Mouse (Mus musculus) erythroblast, embryonic 14.5 days (primary cell): ENCODE data around the gene Gli2. TPM values are rescaled to one million over a fixed set of nuclear protein-coding genes. Genes with fewer than 3 reads are reported as not detected.

Experiments
- H3K27me3 ChIP-seq: 2 replicates; pipeline ENCODE4 v1.6.1; 2012; ENCODE audit warnings: inconsistent platforms; ENCODE audit not compliant: control insufficient read depth
- H3K36me3 ChIP-seq: 2 replicates; pipeline ENCODE4 v1.6.1; 2012; ENCODE audit warnings: mild to moderate bottlenecking, inconsistent platforms; ENCODE audit not compliant: control insufficient read depth
- H3K4me1 ChIP-seq: 2 replicates; pipeline ENCODE4 v1.6.1; 2012; ENCODE audit warnings: inconsistent platforms; ENCODE audit not compliant: control insufficient read depth
- H3K4me3 ChIP-seq: replicated peaks from 2 replicates; pipeline ENCODE3; 2012; ENCODE audit warnings: moderate library complexity, mild to moderate bottlenecking, inconsistent platforms
- H3K9me3 ChIP-seq: 2 replicates; pipeline ENCODE4 v1.6.1; 2012; ENCODE audit warnings: low read length, inconsistent platforms, mixed read lengths; ENCODE audit not compliant: control insufficient read depth
- GATA1 ChIP-seq: IDR thresholded peaks from 2 replicates; pipeline ENCODE4 v1.6.1; 2012; ENCODE audit warnings: low read length, inconsistent platforms, mixed read lengths
- TAL1 ChIP-seq: IDR thresholded peaks from 3 replicates; pipeline ENCODE4 v1.6.1; 2012; ENCODE audit warnings: low read length, inconsistent platforms, mixed read lengths
- polyA plus RNA-seq: library from polyadenylated mRNA; stranded (reverse); fragments of >175 nt; gene quantifications from 2 replicates; pipeline ENCODE4 v1.2.3, GENCODE M21; 2012

The Gli2 gene
- polyA plus RNA-seq, 1 experiment, result not detected

- Histone ChIP-seq H3K36me3 (no peaks in the 10 kb centered on the region), H3K27me3 (no peaks in the 10 kb centered on the region), H3K9me3 (no peaks in the 10 kb centered on the region; the same call in 1 of the 2 replicates), H3K4me1 (no peaks in the 10 kb centered on the region), H3K4me3 (no peak overlapping the region)
- TF ChIP-seq TAL1 (no peak), GATA1 (no peak)
These were observed 34.4 kb downstream of the Gli2 start for GRCm38 (mm10) chr1:119019056-119019455.

GRCm38 (mm10) chr1:119016866-119017265, 36.6 kb downstream of the Gli2 start:
- H3K27me3 ChIP-seq, result no peaks in the 10 kb centered on the region
- H3K36me3 ChIP-seq, result no peaks in the 10 kb centered on the region
- no peaks in the 10 kb centered on the region for H3K4me1 ChIP-seq
- no peak for TF ChIP-seq TAL1
- TF ChIP-seq GATA1, result no peak
- no peak overlapping the region for H3K4me3 ChIP-seq
- H3K9me3 ChIP-seq, result no peaks in the 10 kb centered on the region; the same call in 1 of the 2 replicates

GRCm38 (mm10) chr1:119015108-119015507, 38.3 kb downstream of the Gli2 start:
- no peaks in the 10 kb centered on the region for H3K27me3 ChIP-seq
- H3K9me3 ChIP-seq, result no peaks in the 10 kb centered on the region; the same call in 1 of the 2 replicates
- no peaks in the 10 kb centered on the region for H3K36me3 ChIP-seq
- H3K4me1 ChIP-seq, result no peaks in the 10 kb centered on the region
- H3K4me3 ChIP-seq, result no peak overlapping the region
- TF ChIP-seq GATA1, result no peak
- TF ChIP-seq TAL1, result no peak

DNA sequence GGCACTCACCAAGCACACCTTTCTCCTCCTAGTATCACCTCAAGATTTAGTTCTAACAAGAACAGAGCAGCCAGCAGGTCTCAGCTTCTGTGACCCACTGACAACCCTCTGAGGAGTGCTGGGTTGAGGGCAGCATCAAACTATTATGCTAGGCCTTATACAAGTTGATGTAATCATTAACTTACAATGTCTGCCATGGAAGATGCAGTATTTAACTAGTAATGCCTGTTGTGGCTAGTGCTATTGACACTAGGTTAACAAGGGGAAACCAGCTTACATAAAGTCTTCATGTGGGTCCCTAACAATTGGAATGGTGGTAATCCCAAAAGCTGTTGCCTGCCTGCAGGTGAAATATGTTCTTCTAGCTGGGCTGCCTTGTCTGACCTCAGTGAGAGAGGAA, 44.5 kb downstream of the Gli2 start:
- no peaks in the 10 kb centered on the region for H3K27me3 ChIP-seq
- H3K4me1 ChIP-seq, result no peaks in the 10 kb centered on the region
- no peaks in the 10 kb centered on the region for H3K36me3 ChIP-seq
- no peaks in the 10 kb centered on the region for H3K9me3 ChIP-seq
- no peak overlapping the region for H3K4me3 ChIP-seq
- no peak for TF ChIP-seq GATA1
- no peak for TF ChIP-seq TAL1

DNA sequence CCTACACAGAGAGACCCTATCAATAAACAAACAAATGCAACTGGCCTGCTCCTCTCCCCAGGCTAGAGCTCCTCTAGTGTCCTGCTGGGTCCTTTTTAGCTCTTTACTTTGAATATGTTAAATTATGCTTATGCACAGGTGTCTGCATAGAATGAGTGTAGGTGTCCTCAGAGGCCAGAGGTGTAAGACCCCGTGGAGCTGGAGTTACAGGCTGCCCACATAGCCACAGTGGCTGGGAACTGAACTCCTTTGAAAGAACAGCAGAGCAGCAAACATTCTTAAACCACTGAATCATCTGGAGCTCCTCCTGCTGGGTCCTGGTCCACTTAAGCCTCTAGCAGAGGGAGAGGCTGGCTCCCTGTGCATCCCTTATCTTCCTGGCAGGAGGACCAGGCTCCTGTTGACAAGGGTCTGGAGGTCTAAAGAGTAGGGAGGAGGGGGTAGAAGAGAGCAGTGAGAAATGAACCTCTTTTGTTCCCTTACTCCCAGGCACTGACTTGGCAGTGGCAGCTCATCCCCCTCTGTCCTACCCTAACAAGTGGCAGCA, 49.5 kb downstream of the Gli2 start:
- Histone ChIP-seq H3K4me1 (no peaks in the 10 kb centered on the region), H3K36me3 (no peaks in the 10 kb centered on the region), H3K4me3 (no peak overlapping the region), H3K9me3 (no peaks in the 10 kb centered on the region), H3K27me3 (no peaks in the 10 kb centered on the region)
- TF ChIP-seq GATA1, result no peak
- no peak for TF ChIP-seq TAL1

GRCm38 (mm10) chr1:119001454-119002034, 51.9 kb downstream of the Gli2 start:
- Histone ChIP-seq H3K4me1 (no peaks in the 10 kb centered on the region), H3K27me3 (no peaks in the 10 kb centered on the region), H3K36me3 (no peaks in the 10 kb centered on the region), H3K9me3 (no peaks in the 10 kb centered on the region), H3K4me3 (no peak overlapping the region)
- TF ChIP-seq GATA1 (no peak), TAL1 (no peak)

DNA sequence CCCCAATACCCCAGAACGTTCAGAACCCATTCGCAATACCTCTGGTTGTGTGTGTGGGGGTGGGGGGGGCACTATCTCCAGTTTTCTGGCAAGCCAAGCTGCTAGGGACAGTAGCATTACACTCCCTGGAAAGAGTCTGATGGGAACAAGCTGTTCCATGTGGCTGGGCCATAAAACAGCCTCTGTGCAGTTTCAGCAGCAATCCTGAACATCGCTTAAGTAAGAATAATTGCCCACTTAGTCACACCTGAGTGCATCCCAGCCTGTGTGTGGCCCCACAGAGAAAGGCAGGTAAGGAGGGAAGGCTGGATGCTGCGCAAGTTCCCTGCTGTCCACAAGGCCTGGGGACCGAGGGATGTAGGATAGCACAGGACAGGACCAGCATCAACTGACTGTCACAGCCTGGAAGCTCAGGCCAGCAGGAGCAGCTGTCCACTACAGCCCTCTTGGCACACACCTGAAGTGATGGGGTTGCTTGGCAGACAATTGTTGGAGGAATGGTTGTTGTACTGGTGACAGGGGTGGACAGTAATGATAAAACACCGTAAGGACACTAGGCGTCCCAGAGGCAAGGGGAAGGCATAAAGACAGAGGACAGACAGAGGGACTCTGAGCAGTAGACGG, 58.8 kb downstream of the Gli2 start:
- H3K9me3 ChIP-seq, result no peaks in the 10 kb centered on the region
- H3K27me3 ChIP-seq, result no peaks in the 10 kb centered on the region

DNA sequence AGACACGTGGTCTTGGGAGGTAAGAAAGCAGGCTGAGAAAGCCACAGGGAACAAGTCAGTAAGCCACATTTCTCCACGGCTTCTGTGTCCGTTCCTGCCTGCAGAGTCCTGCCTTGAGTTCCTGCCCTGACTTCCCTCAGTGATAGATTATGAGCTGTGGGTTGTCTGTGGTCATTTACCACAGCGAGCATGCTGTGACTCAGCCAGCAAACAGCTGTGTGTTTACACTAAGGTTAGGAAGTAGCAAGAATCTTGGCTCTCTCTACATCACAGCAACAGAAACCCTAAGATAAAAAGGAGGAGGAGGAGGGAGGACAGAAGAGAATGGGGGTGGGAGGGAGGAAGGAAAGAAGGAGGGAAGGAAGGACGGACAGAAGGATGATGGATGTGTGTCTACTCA, 59.6 kb downstream of the Gli2 start:
- no peak for TF ChIP-seq TAL1
- H3K27me3 ChIP-seq, result no peaks in the 10 kb centered on the region
- H3K36me3 ChIP-seq, result no peaks in the 10 kb centered on the region
- no peak overlapping the region for H3K4me3 ChIP-seq
- H3K4me1 ChIP-seq, result no peaks in the 10 kb centered on the region
- H3K9me3 ChIP-seq, result no peaks in the 10 kb centered on the region

More for the DNA sequence above, 58.8 kb downstream of the Gli2 start:
- no peak for TF ChIP-seq GATA1
- TF ChIP-seq TAL1, result no peak
- H3K4me3 ChIP-seq, result no peak overlapping the region
- no peaks in the 10 kb centered on the region for H3K36me3 ChIP-seq
- no peaks in the 10 kb centered on the region for H3K4me1 ChIP-seq

DNA sequence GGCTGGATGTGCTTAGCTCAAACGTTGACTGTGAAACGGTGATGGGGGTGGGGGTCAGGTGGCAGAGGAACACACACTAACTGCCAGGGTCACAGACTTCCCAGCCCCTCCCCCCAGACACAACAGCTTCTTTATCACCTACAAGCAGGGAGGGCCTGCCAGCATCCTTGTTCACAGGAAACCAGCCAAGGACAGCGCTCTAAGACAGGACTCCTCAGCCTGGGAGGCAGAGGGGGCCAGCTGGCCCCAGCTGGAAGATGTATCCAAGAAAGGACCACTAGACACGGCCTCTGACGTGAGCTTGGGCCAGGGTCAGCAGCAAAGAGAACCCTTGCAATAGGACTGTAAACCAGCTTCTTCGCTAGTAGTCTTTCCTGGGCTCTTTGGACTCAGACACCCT, 65.1 kb downstream of the Gli2 start:
- H3K4me1 ChIP-seq, result no peaks in the 10 kb centered on the region
- no peaks in the 10 kb centered on the region for H3K9me3 ChIP-seq
- no peaks in the 10 kb centered on the region for H3K27me3 ChIP-seq
- TF ChIP-seq GATA1 (no peak), TAL1 (no peak)
- no peak overlapping the region for H3K4me3 ChIP-seq
- no peaks in the 10 kb centered on the region for H3K36me3 ChIP-seq
